Mouse (Mus musculus): ENCODE data around the gene Rapsn.

DNA sequence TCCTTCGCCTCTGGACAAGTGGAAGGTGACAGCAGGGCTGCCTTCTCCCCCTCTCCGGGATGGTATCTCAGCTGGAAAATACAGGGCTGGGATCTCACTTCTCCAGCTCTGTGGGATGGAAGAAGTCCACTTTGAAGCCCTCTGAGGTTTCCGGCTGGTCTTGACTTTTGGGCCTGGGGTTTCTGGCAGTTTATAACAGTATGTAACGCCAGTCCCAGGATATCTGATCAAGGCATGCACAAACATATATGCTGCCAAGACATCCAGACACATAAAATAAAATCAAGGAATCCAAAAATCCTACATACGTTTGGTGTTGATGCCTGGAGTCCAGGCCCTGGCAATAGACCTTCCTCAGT lies 43.6 kb downstream of the Rapsn start:
- no peak for TF ChIP-seq TAL1 (IDR thresholded peaks at IDR 0.05; ENCODE audit: low read length)
- no peak for TF ChIP-seq GATA1 (IDR thresholded peaks at IDR 0.05; ENCODE audit: low read length)

Data from erythroblast, embryonic 14.5 days (primary cell).